18 mouse cellular contexts compared by ENCODE assay signal in the genomic region with DNA sequence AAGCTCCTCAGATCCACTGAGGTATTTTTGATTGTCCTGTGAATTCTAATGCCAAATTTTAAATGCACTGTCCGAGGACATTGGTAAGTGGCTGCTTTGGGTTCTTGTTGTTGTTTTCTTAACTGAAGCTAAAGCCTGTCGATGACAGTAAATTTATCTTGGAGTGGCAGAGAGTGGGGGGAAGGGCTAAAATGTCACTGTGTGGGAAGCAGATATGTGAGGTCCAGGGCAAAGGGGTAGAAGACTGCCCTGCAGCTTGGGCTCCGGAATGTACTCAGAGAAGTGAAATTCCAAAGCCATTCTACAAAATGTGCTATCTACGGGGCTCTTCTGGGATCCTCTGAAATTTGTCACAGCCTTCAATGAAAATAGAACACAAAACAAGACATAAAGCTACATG.
DNase-seq lines count a peak whose midpoint lies in the region; ATAC-seq and TF ChIP-seq lines count a peak whose summit lies in the region.
"Had no signal": no experiment of that assay in that cellular context is flagged by ENCODE, and none has a peak within 500 bp of the region (broad histone marks: within the 10 kb centered on the region; RNA-seq: fewer than 3 reads in every experiment).

No protein-coding gene starts in this region.

- no peak overlapping the region for H3K4me3 ChIP-seq in stomach, embryonic 15.5 days (replicated peaks)
- no peak overlapping the region for H3K4me3 ChIP-seq in stomach, postnatal 0 days (ENCODE audit: low read depth, low read length)
- peak overlapping the region in 1 of 2 experiments; percentile 10; a peak in 2 of 4 replicates for H3K4me3 ChIP-seq in liver, embryonic 14.5 days (ENCODE audit: insufficient read depth in 1 of 2, low read depth in 2 of 2, low read length in 2 of 2)
- H3K4me3 ChIP-seq: left cerebral cortex, adult 2 months; limb, embryonic 10.5 days; midbrain, embryonic 10.5 days had no signal

- H3K27ac ChIP-seq in stomach, embryonic 15.5 days = no peak overlapping the region
- H3K27ac ChIP-seq in stomach, postnatal 0 days (replicated peaks) = no peak overlapping the region
- H3K27ac ChIP-seq in liver, embryonic 14.5 days = peak overlapping the region; percentile 92
- H3K27ac ChIP-seq: left cerebral cortex, adult 2 months; midbrain, embryonic 10.5 days had no signal

- H3K9ac ChIP-seq in stomach, embryonic 15.5 days = no peak overlapping the region
- H3K9ac ChIP-seq in stomach, postnatal 0 days (ENCODE audit: low read length) = no peak overlapping the region
- H3K9ac ChIP-seq in liver, embryonic 14.5 days (replicated peaks) = peak overlapping the region; percentile 63
- H3K9ac ChIP-seq: forebrain, postnatal 0 days had no signal

- peak; percentile 92; the same call in 1 of the 2 replicates for ATAC-seq in stomach, embryonic 15.5 days (ENCODE audit: insufficient read depth, low FRiP score, low read depth)
- no peak for ATAC-seq in stomach, postnatal 0 days (ENCODE audit: low FRiP score, low TSS enrichment)
- ATAC-seq in liver, embryonic 14.5 days (ENCODE audit: insufficient read depth) = peak; percentile 97
- no peak for ATAC-seq in granulocyte monocyte progenitor cell, adult 5-6 weeks (replicated peaks; ENCODE audit: poor library complexity, severe bottlenecking)
- ATAC-seq: forebrain, postnatal 0 days had no signal

- no peak for TF ChIP-seq EP300 in stomach, postnatal 0 days (optimal IDR thresholded peaks at IDR 0.05)
- peak; percentile 97 for TF ChIP-seq EP300 in liver, embryonic 14.5 days (IDR thresholded peaks at IDR 0.05; ENCODE audit: low read depth)

- no peaks in the 10 kb centered on the region for H3K9me3 ChIP-seq in stomach, embryonic 15.5 days
- no peaks in the 10 kb centered on the region for H3K9me3 ChIP-seq in stomach, postnatal 0 days (ENCODE audit: control insufficient read depth, low read length)
- no peaks in the 10 kb centered on the region for H3K9me3 ChIP-seq in liver, embryonic 14.5 days (ENCODE audit: control insufficient read depth, low read length)
- H3K9me3 ChIP-seq: limb, embryonic 10.5 days; midbrain, embryonic 10.5 days had no signal

- H3K4me2 ChIP-seq in stomach, embryonic 15.5 days = no peak overlapping the region
- H3K4me2 ChIP-seq in stomach, postnatal 0 days (replicated peaks; ENCODE audit: low read depth) = no peak overlapping the region
- H3K4me2 ChIP-seq in liver, embryonic 14.5 days (ENCODE audit: low read depth) = peak overlapping the region; percentile 65

- no peaks in the 10 kb centered on the region for H3K36me3 ChIP-seq in stomach, embryonic 15.5 days
- no peaks in the 10 kb centered on the region for H3K36me3 ChIP-seq in stomach, postnatal 0 days (ENCODE audit: control insufficient read depth, insufficient read depth, low read length)
- no peaks in the 10 kb centered on the region for H3K36me3 ChIP-seq in liver, embryonic 14.5 days (replicated peaks; ENCODE audit: control insufficient read depth, insufficient read depth, low read depth)
- H3K36me3 ChIP-seq: limb, embryonic 10.5 days; midbrain, embryonic 10.5 days had no signal

- H3K4me1 ChIP-seq in stomach, embryonic 15.5 days = peaks cover 8% of the 10 kb centered on the region; the same call in 1 of the 2 replicates
- no peaks in the 10 kb centered on the region for H3K4me1 ChIP-seq in stomach, postnatal 0 days (replicated peaks; ENCODE audit: control insufficient read depth, insufficient read depth)
- H3K4me1 ChIP-seq in liver, embryonic 14.5 days (replicated peaks; ENCODE audit: control insufficient read depth in 2 of 2, insufficient read depth in 2 of 2, low read length in 1 of 2) = peaks cover 32 to 35% of the 10 kb centered on the region in 2 experiments

- no peaks in the 10 kb centered on the region for H3K27me3 ChIP-seq in stomach, embryonic 15.5 days (replicated peaks)
- H3K27me3 ChIP-seq in stomach, postnatal 0 days (ENCODE audit: control insufficient read depth, insufficient read depth, low read length) = no peaks in the 10 kb centered on the region
- no peaks in the 10 kb centered on the region for H3K27me3 ChIP-seq in liver, embryonic 14.5 days (ENCODE audit: control insufficient read depth, insufficient read depth, low read length)

- DNase-seq in heart, adult 11 months = peak; percentile 50
- DNase-seq in heart, adult 18-20 months = no peak
- no peak for DNase-seq in stomach, postnatal 0 days (ENCODE audit: low spot score)
- peak; percentile 79 to 83 (median 81) for DNase-seq in liver, embryonic 14.5 days (ENCODE audit: low read depth in 3 of 3, low spot score in 3 of 3)
- DNase-seq in adrenal gland, adult (ENCODE audit: inconsistent age in 2 of 2, low spot score in 1 of 2) = no peak
- DNase-seq in layer of hippocampus, postnatal 14 days (ENCODE audit: low spot score in 2 of 2) = no peak
- DNase-seq: adrenal gland, postnatal 14 days; cerebellum, adult 18-20 months; forebrain, postnatal 0 days; kidney, adult 8-10 months; kidney, postnatal 36 days; lung, adult 18-20 months; thymus, postnatal 4 days had no signal

- WGBS in stomach, embryonic 15.5 days = 54% methylated on average over 4 of the region's 4 CpGs
- WGBS in stomach, postnatal 0 days = 60% methylated on average over 4 of the region's 4 CpGs
- 11% methylated on average over 4 of the region's 4 CpGs for WGBS in liver, embryonic 14.5 days (ENCODE audit: insufficient replicate concordance)

- TF ChIP-seq CTCF in stomach, postnatal 0 days (IDR thresholded peaks at IDR 0.05; ENCODE audit: low read depth) = no peak
- TF ChIP-seq CTCF in liver, embryonic 14.5 days (IDR thresholded peaks at IDR 0.05; ENCODE audit: low read depth) = no peak

Comparison
In these comparisons a context has a peak if more than half of its experiments do, and no peak if none do; other contexts are left out.
1. DNase-seq: peak in heart, adult 11 months (single experiment) and liver, embryonic 14.5 days (3 of 3); none in heart, adult 18-20 months (0 of 2), stomach, postnatal 0 days (single experiment), adrenal gland, adult (0 of 2) and layer of hippocampus, postnatal 14 days (0 of 2).
2. ATAC-seq: peak in stomach, embryonic 15.5 days (single experiment) and liver, embryonic 14.5 days (single experiment); none in stomach, postnatal 0 days (single experiment) and granulocyte monocyte progenitor cell, adult 5-6 weeks (single experiment).